Comparison of ENCODE assay signal across 8 mouse cellular contexts in the genomic region with DNA sequence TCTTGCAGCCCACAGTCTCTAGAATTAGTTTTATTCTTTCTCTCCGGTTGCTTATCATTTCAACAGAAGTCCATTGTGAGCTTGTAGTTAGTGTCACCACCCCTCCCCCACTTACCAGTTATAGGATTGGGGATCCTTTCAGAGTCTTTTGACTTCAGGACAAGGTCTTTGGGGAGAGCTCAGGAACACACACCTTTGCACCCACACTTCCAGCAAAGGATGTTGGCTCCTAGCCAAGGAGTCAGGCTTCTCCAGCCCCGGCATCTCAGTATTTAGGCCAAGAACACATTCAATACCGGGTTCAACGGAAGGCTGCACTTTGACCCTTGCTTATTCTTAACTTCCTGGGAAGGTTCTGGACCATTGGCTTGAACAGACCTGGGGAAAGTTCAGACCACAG. TPM values are rescaled to one million over a fixed set of nuclear protein-coding genes. Genes with fewer than 3 reads are reported as not detected.
A peak's percentile ranks its signal among the peaks of the same experiment; 100 is the strongest.
DNase-seq lines count a peak whose midpoint lies in the region; ATAC-seq and TF ChIP-seq lines count a peak whose summit lies in the region.

No protein-coding gene starts in this region.

- no peak for ATAC-seq in lung, postnatal 0 days
- ATAC-seq in hindbrain, embryonic 16.5 days, result no peak
- ATAC-seq in liver, embryonic 11.5 days (replicated peaks; ENCODE audit: low FRiP score), result no peak
- ATAC-seq in stomach, embryonic 16.5 days (ENCODE audit: insufficient read depth, low FRiP score), result no peak

- peak; percentile 24 for DNase-seq in lung, postnatal 0 days (ENCODE audit: low spot score)
- no peak for DNase-seq in lung, postnatal 14 days
- no peak for DNase-seq in forebrain, embryonic 10.5 days (ENCODE audit: extremely low spot score, low spot score)
- DNase-seq in liver, embryonic 11.5 days (ENCODE audit: low spot score), result no peak
- no peak for DNase-seq in cerebellum, adult 9-11 months
- DNase-seq in urinary bladder, adult 18-20 months (ENCODE audit: low spot score in 2 of 2), result no peak

- H3K9ac ChIP-seq in lung, postnatal 0 days (replicated peaks; ENCODE audit: low read depth), result no peak overlapping the region
- peak overlapping the region; percentile 95 for H3K9ac ChIP-seq in hindbrain, embryonic 16.5 days (ENCODE audit: low read depth, low read length)
- no peak overlapping the region for H3K9ac ChIP-seq in liver, embryonic 11.5 days (ENCODE audit: low read depth, low read length)
- H3K9ac ChIP-seq in stomach, embryonic 16.5 days (ENCODE audit: low read length), result peak overlapping the region; percentile 91

- H3K4me3 ChIP-seq in lung, postnatal 0 days (ENCODE audit: low read depth, low read length), result peak overlapping the region; percentile 69
- H3K4me3 ChIP-seq in forebrain, embryonic 10.5 days, result peak overlapping the region; percentile 80
- H3K4me3 ChIP-seq in hindbrain, embryonic 16.5 days (ENCODE audit: low read length), result peak overlapping the region; percentile 85
- H3K4me3 ChIP-seq in liver, embryonic 11.5 days (ENCODE audit: low read depth, low read length), result peak overlapping the region; percentile 67
- H3K4me3 ChIP-seq in stomach, embryonic 16.5 days (replicated peaks; ENCODE audit: low read length), result peak overlapping the region; percentile 88

- no peak for TF ChIP-seq CTCF in lung, postnatal 0 days (IDR thresholded peaks at IDR 0.05)

- no peak overlapping the region for H3K27ac ChIP-seq in lung, postnatal 0 days (ENCODE audit: low read length)
- peak overlapping the region; percentile 94 for H3K27ac ChIP-seq in forebrain, embryonic 10.5 days
- peak overlapping the region; percentile 99 for H3K27ac ChIP-seq in hindbrain, embryonic 16.5 days (ENCODE audit: low read depth, low read length)
- no peak overlapping the region for H3K27ac ChIP-seq in liver, embryonic 11.5 days (ENCODE audit: low read depth, low read length)
- H3K27ac ChIP-seq in stomach, embryonic 16.5 days (ENCODE audit: low read length), result peak overlapping the region; percentile 94; the same call in 1 of the 2 replicates

- TF ChIP-seq EP300 in lung, postnatal 0 days (IDR thresholded peaks at IDR 0.05), result no peak

- 0 out of 2 replicates have a peak, but pooled peaks cover 3% of the 10 kb centered on the region for H3K4me1 ChIP-seq in lung, postnatal 0 days (ENCODE audit: insufficient read depth, low read depth, low read length)
- H3K4me1 ChIP-seq in forebrain, embryonic 10.5 days, result peaks cover 25% of the 10 kb centered on the region
- peaks cover 3% of the 10 kb centered on the region; the same call in 1 of the 2 replicates for H3K4me1 ChIP-seq in hindbrain, embryonic 16.5 days (ENCODE audit: control insufficient read depth, insufficient read depth, low read depth, low read length)
- H3K4me1 ChIP-seq in liver, embryonic 11.5 days (replicated peaks; ENCODE audit: control insufficient read depth, insufficient read depth, low read length), result no peaks in the 10 kb centered on the region
- H3K4me1 ChIP-seq in stomach, embryonic 16.5 days (ENCODE audit: control insufficient read depth, insufficient read depth, low read length), result 0 out of 2 replicates have a peak, but pooled peaks cover 5% of the 10 kb centered on the region

- peak overlapping the region; percentile 75 for H3K4me2 ChIP-seq in lung, postnatal 0 days (replicated peaks; ENCODE audit: low read depth, low read length)
- peak overlapping the region; percentile 78 for H3K4me2 ChIP-seq in hindbrain, embryonic 16.5 days (ENCODE audit: low read length)
- H3K4me2 ChIP-seq in liver, embryonic 11.5 days, result peak overlapping the region; percentile 93
- peak overlapping the region; percentile 84 for H3K4me2 ChIP-seq in stomach, embryonic 16.5 days (ENCODE audit: low read depth, low read length)

- 0 out of 2 replicates have a peak, but pooled peaks cover 3% of the 10 kb centered on the region for H3K27me3 ChIP-seq in lung, postnatal 0 days (replicated peaks; ENCODE audit: insufficient read depth, low read length)
- no peaks in the 10 kb centered on the region for H3K27me3 ChIP-seq in forebrain, embryonic 10.5 days (ENCODE audit: poor library complexity, severe bottlenecking)
- H3K27me3 ChIP-seq in hindbrain, embryonic 16.5 days (replicated peaks; ENCODE audit: control insufficient read depth, insufficient read depth, low read length), result no peaks in the 10 kb centered on the region
- H3K27me3 ChIP-seq in liver, embryonic 11.5 days (replicated peaks; ENCODE audit: control insufficient read depth, insufficient read depth, low read length), result peaks cover 39% of the 10 kb centered on the region
- no peaks in the 10 kb centered on the region; the same call in 1 of the 2 replicates for H3K27me3 ChIP-seq in stomach, embryonic 16.5 days (ENCODE audit: control insufficient read depth, insufficient read depth, low read length)

- WGBS in lung, postnatal 0 days, result 13% methylated on average over 4 of the region's 4 CpGs
- WGBS in forebrain, embryonic 10.5 days, result 42% methylated on average over 4 of the region's 4 CpGs
- 30% methylated on average over 4 of the region's 4 CpGs for WGBS in hindbrain, embryonic 16.5 days
- WGBS in liver, embryonic 11.5 days, result 34% methylated on average over 4 of the region's 4 CpGs
- WGBS in stomach, embryonic 16.5 days, result 18% methylated on average over 4 of the region's 4 CpGs

- no peaks in the 10 kb centered on the region for H3K9me3 ChIP-seq in lung, postnatal 0 days (ENCODE audit: low read length)
- no peaks in the 10 kb centered on the region for H3K9me3 ChIP-seq in forebrain, embryonic 10.5 days
- H3K9me3 ChIP-seq in hindbrain, embryonic 16.5 days (ENCODE audit: control insufficient read depth, low read length), result no peaks in the 10 kb centered on the region
- H3K9me3 ChIP-seq in liver, embryonic 11.5 days (ENCODE audit: control insufficient read depth, low read length), result no peaks in the 10 kb centered on the region
- no peaks in the 10 kb centered on the region for H3K9me3 ChIP-seq in stomach, embryonic 16.5 days (replicated peaks; ENCODE audit: control insufficient read depth, low read length)

- no peaks in the 10 kb centered on the region for H3K36me3 ChIP-seq in lung, postnatal 0 days (ENCODE audit: insufficient read depth, low read length)
- H3K36me3 ChIP-seq in forebrain, embryonic 10.5 days (replicated peaks), result no peaks in the 10 kb centered on the region
- no peaks in the 10 kb centered on the region for H3K36me3 ChIP-seq in hindbrain, embryonic 16.5 days (ENCODE audit: control insufficient read depth, insufficient read depth, low read length)
- H3K36me3 ChIP-seq in liver, embryonic 11.5 days (ENCODE audit: control insufficient read depth, insufficient read depth, low read length), result no peaks in the 10 kb centered on the region
- no peaks in the 10 kb centered on the region for H3K36me3 ChIP-seq in stomach, embryonic 16.5 days (ENCODE audit: control insufficient read depth, insufficient read depth, low read length)

RNA-seq across cellular contexts. Expression of gene Trib2, which starts 0.6 kb away (rescaled TPM):
- polyA plus RNA-seq in lung, postnatal 0 days (2015; fragmentation: Nextera tagmentation; extraction: Ambion mirVana), result 36.4 and 42.0 TPM in 2 replicates
- 29.4 and 33.6 TPM in 2 replicates for polyA plus RNA-seq in forebrain, embryonic 10.5 days (2016; fragmentation: Nextera tagmentation; extraction: Ambion mirVana)
- polyA plus RNA-seq in hindbrain, embryonic 16.5 days (2015; fragmentation: Nextera tagmentation; extraction: Ambion mirVana), result 124 and 142 TPM in 2 replicates
- polyA plus RNA-seq in liver, embryonic 11.5 days (2014; fragmentation: Nextera tagmentation; extraction: Ambion mirVana), result 6.4 and 9.4 TPM in 2 replicates
- 20.5 and 21.8 TPM in 2 replicates for polyA plus RNA-seq in stomach, embryonic 16.5 days (2015; fragmentation: Nextera tagmentation; extraction: Ambion mirVana)

Comparison
In these comparisons a context has a peak if more than half of its experiments do, and no peak if none do; other contexts are left out.
1. H3K27ac ChIP-seq: peak in forebrain, embryonic 10.5 days (single experiment), hindbrain, embryonic 16.5 days (single experiment) and stomach, embryonic 16.5 days (single experiment); none in lung, postnatal 0 days (single experiment) and liver, embryonic 11.5 days (single experiment).
2. H3K9ac ChIP-seq: peak in hindbrain, embryonic 16.5 days (single experiment) and stomach, embryonic 16.5 days (single experiment); none in lung, postnatal 0 days (single experiment) and liver, embryonic 11.5 days (single experiment).
3. Peak in every context shown above with its lines, with median percentiles within 50 percentile points of each other: H3K4me2 ChIP-seq and H3K4me3 ChIP-seq.